Mouse (Mus musculus): Measurements from ENCODE around the gene Ferd3l. TPM values are rescaled to one million over a fixed set of nuclear protein-coding genes. Genes with fewer than 3 reads are reported as not detected.

Ferd3l gene
- polyA plus RNA-seq, 1 experiment = not detected

DNA sequence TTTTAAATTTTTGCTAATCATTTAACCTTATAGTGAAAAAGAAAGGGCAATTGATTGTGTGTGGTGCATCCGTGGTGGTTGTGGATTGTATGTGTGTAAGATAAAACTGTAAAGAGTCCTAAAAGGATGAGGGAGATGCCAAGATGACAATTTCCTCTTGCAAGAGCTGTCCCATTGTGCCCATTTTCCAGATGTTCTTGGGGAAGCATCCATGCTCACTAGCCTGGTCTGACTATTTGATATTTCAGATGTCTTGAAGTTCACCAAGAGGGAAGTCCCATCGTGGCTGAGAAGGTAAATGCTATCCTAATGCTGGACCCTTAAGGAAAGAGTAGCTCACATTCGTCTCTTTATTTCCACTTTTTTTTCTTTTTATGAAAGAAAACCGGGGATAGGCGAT is 32.8 kb downstream of the Ferd3l start:
- Histone ChIP-seq H3K4me3 (ENCODE audit: insufficient read depth, low read depth, low read length) (no peak overlapping the region), H3K4me1 (ENCODE audit: control insufficient read depth, insufficient read depth, low read length) (no peaks in the 10 kb centered on the region), H3K36me3 (ENCODE audit: control insufficient read depth, insufficient read depth, low read length) (no peaks in the 10 kb centered on the region), H3K27ac (ENCODE audit: insufficient read depth, low read depth, low read length) (no peak overlapping the region), H3K27me3 (replicated peaks; ENCODE audit: control insufficient read depth, insufficient read depth, low read length) (peaks cover 8% of the 10 kb centered on the region; the same call in 1 of the 2 replicates)
- WGBS = 25% methylated on average over 5 of the region's 5 CpGs
- TF ChIP-seq CTCF (conservative IDR thresholded peaks at IDR 0.05; ENCODE audit: insufficient read depth, insufficient read length, low read depth, low read length) = no peak
- no peak for TF ChIP-seq POLR2A (IDR thresholded peaks at IDR 0.05; ENCODE audit: low read depth, low read length)
- no peak for DNase-seq

DNA sequence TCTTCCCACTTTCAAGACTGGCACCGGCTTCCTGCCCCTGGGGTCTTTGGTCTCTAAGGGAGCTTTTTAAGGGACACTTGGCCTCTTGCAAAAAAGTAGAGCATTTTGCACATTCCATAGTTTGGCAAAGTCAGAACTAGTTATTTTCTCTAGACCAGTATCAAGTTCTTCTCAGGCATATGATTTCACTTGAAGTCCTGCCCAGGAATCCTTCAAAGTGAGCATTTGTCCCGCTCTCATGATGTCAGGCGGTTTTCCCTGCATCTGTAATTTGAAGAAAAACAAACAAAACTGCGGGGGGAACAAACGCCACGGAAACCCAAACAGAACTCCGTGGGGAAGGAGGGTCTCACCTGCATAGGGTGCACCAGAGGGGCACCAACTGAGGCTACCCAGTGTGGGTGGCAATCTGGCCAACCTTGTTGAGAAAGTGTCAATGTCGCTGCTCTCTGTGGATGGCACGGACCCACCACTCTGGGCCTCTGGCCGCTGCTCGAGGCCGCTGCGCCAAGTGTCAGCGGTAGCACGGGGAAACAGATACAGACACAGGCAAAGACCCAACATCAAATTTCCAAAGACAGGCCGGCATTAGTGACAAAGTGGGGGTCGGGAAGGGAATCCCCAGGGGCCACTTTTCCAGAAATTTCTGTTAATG is 34.0 kb downstream of the Ferd3l start:
- Histone ChIP-seq H3K36me3 (ENCODE audit: control insufficient read depth, insufficient read depth, low read length) (no peaks in the 10 kb centered on the region), H3K27ac (ENCODE audit: insufficient read depth, low read depth, low read length) (no peak overlapping the region), H3K4me1 (ENCODE audit: control insufficient read depth, insufficient read depth, low read length) (no peaks in the 10 kb centered on the region), H3K4me3 (ENCODE audit: insufficient read depth, low read depth, low read length) (no peak overlapping the region), H3K27me3 (replicated peaks; ENCODE audit: control insufficient read depth, insufficient read depth, low read length) (peaks cover 7% of the 10 kb centered on the region; the same call in 1 of the 2 replicates)
- WGBS = 19% methylated on average over 17 of the region's 17 CpGs
- TF ChIP-seq POLR2A (IDR thresholded peaks at IDR 0.05; ENCODE audit: low read depth, low read length) (no peak), CTCF (conservative IDR thresholded peaks at IDR 0.05; ENCODE audit: insufficient read depth, insufficient read length, low read depth, low read length) (no peak)
- DNase-seq = no peak

DNA sequence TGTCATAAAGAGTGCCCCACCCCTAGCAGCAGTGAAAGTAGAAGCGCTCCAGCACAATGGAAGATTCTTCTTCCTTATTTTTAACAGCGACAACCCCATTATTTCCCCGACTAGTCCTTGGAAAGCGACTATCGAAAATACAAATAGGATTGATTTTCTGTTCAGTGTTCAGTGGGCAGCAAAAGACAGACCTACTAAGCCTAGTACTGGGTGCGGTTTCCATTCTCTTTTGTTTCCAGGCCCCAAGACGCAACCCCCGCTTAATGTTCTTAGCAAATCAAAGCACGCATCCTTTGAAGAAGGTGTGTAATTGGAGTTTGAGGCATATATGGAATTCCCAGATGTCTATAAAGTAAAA is 34.5 kb downstream of the Ferd3l start:
- Histone ChIP-seq H3K27ac (ENCODE audit: insufficient read depth, low read depth, low read length) (no peak overlapping the region), H3K36me3 (ENCODE audit: control insufficient read depth, insufficient read depth, low read length) (no peaks in the 10 kb centered on the region), H3K27me3 (replicated peaks; ENCODE audit: control insufficient read depth, insufficient read depth, low read length) (peaks cover 4% of the 10 kb centered on the region; the same call in 1 of the 2 replicates), H3K4me1 (ENCODE audit: control insufficient read depth, insufficient read depth, low read length) (no peaks in the 10 kb centered on the region), H3K4me3 (ENCODE audit: insufficient read depth, low read depth, low read length) (no peak overlapping the region)
- 22% methylated on average over 9 of the region's 9 CpGs for WGBS
- TF ChIP-seq CTCF (conservative IDR thresholded peaks at IDR 0.05; ENCODE audit: insufficient read depth, insufficient read length, low read depth, low read length) (no peak), POLR2A (IDR thresholded peaks at IDR 0.05; ENCODE audit: low read depth, low read length) (no peak)
- DNase-seq = no peak

DNA sequence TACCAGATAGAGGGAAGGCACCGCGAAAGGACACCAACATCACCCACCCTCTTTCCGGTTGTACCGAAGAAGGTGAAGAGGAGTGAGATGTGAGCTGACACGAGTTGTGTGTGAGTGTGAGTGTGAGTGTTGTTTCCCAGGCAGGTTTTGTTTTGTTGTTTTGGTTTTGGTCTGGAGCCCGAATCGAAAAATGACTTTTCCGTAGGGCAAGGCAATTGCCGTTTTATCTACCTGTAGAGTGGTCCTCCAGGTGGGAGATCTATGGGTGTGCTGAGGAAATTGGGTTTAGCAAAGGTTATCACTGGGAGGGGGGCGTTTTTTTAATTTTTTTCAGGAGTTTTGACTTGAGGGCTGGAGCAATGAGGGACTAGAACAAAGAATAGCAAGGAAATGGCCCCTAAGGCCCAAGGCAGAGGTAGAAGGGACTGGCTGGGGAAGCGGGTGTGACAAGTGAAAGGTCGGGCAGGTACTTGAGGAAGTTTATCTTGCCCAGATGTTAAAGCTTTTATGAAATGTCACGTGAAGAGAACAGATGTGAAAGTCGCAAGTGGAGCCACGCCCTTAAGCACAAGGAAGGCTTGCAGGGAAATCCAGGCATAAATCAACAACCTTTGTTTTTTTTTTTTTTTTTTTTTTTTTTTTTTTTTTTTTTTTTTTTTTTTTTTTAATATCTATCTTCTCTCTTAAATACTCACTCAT is 35.6 kb downstream of the Ferd3l start:
- H3K27me3 ChIP-seq (replicated peaks; ENCODE audit: control insufficient read depth, insufficient read depth, low read length) = peaks cover 7% of the 10 kb centered on the region; the same call in 1 of the 2 replicates
- DNase-seq = no peak

DNA sequence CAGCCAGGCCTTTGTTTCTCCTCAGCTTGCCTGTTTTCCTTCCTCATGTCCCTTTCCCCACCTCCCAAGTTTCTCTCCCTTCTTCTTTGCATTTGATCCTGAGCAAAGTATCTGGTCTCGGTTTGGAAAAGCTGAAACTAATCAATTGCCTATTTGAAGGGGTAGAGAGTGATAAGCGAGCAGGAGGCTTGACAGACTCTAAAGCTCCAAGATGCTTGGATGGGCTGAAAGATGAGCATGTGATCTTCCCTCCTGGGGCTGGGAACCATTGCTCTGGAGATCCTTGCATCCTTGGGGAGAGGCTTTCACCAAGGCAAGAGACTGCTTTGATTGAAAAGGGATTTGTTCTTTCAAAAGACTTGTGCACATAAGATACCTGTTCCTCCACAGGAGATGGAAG is 36.2 kb downstream of the Ferd3l start:
- 32% methylated on average over 2 of the region's 2 CpGs for WGBS
- TF ChIP-seq POLR2A (IDR thresholded peaks at IDR 0.05; ENCODE audit: low read depth, low read length) (no peak), CTCF (conservative IDR thresholded peaks at IDR 0.05; ENCODE audit: insufficient read depth, insufficient read length, low read depth, low read length) (no peak)
- H3K36me3 ChIP-seq (ENCODE audit: control insufficient read depth, insufficient read depth, low read length) = no peaks in the 10 kb centered on the region
- H3K27ac ChIP-seq (ENCODE audit: insufficient read depth, low read depth, low read length) = no peak overlapping the region
- peaks cover 9% of the 10 kb centered on the region; the same call in 1 of the 2 replicates for H3K27me3 ChIP-seq (replicated peaks; ENCODE audit: control insufficient read depth, insufficient read depth, low read length)
- H3K4me1 ChIP-seq (ENCODE audit: control insufficient read depth, insufficient read depth, low read length) = no peaks in the 10 kb centered on the region
- H3K4me3 ChIP-seq (ENCODE audit: insufficient read depth, low read depth, low read length) = no peak overlapping the region
- no peak for DNase-seq

More for the DNA sequence above, 35.6 kb downstream of the Ferd3l start:
- WGBS = 20% methylated on average over 15 of the region's 15 CpGs
- no peak overlapping the region for H3K4me3 ChIP-seq (ENCODE audit: insufficient read depth, low read depth, low read length)
- H3K27ac ChIP-seq (ENCODE audit: insufficient read depth, low read depth, low read length) = no peak overlapping the region
- TF ChIP-seq CTCF (conservative IDR thresholded peaks at IDR 0.05; ENCODE audit: insufficient read depth, insufficient read length, low read depth, low read length) (no peak), POLR2A (IDR thresholded peaks at IDR 0.05; ENCODE audit: low read depth, low read length) (no peak)
- no peaks in the 10 kb centered on the region for H3K36me3 ChIP-seq (ENCODE audit: control insufficient read depth, insufficient read depth, low read length)
- H3K4me1 ChIP-seq (ENCODE audit: control insufficient read depth, insufficient read depth, low read length) = no peaks in the 10 kb centered on the region

DNA sequence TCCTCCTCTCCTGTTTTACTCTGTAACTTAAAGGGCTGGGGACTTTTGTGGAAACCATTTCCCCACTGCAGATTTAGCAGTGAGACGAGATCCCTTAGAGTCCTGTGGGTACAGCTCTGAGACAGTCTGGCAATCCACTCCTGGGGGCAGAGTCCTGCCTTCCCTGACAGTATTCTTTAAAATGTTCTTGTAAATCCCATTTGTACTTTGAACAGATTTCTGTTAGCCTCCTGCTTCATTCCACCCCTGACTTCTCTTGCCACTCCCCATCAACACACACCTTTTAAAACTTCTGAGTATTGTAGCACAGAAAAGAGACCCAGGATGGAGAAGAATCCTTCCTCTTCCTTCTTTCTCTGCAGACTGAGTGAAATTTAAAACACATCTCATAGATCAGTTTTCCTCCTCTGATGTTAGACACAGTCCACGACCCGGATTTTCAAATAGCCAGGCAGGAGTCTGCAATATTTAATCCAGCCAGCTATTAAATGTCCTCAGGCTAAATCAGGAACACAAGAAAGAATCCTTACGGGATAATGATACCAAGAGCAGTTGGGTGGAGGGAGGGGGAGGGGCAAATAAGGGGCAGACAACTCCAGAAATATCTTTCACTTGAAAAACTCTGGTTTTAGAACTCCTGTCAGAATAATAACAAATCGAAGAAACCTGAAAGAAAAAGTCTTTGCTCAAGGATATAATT is 37.6 kb downstream of the Ferd3l start:
- WGBS = 13% methylated on average over 5 of the region's 5 CpGs
- H3K36me3 ChIP-seq (ENCODE audit: control insufficient read depth, insufficient read depth, low read length) = no peaks in the 10 kb centered on the region
- no peak overlapping the region for H3K4me3 ChIP-seq (ENCODE audit: insufficient read depth, low read depth, low read length)
- TF ChIP-seq CTCF (conservative IDR thresholded peaks at IDR 0.05; ENCODE audit: insufficient read depth, insufficient read length, low read depth, low read length) = no peak
- TF ChIP-seq POLR2A (IDR thresholded peaks at IDR 0.05; ENCODE audit: low read depth, low read length) = no peak
- no peak for DNase-seq
- H3K27ac ChIP-seq (ENCODE audit: insufficient read depth, low read depth, low read length) = no peak overlapping the region
- no peaks in the 10 kb centered on the region for H3K4me1 ChIP-seq (ENCODE audit: control insufficient read depth, insufficient read depth, low read length)
- H3K27me3 ChIP-seq (replicated peaks; ENCODE audit: control insufficient read depth, insufficient read depth, low read length) = peaks cover 9% of the 10 kb centered on the region; the same call in 1 of the 2 replicates
